Mouse (Mus musculus): Measurements from ENCODE around the gene Ntm.

The Ntm gene

DNA sequence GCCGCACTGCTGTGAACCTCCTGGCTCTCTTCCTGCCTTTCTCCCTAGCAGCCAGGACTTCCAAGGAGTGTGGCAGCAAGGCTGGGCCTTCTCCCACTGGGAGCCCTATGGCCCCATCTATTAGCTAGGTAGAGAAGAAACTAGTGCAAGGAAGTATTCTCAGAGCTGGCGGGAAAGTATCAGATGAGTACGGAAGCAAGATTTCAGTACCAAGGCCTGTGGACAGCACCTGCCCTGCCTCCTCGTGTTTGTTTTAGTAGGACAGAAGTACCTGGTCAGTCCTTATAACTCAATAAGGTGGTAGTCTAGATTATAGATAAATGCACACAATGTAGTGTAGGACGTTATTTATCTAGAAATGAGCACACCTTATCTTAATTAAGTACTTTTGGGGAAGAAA is 874.3 kb downstream of the Ntm start:
- no peak for DNase-seq

DNA sequence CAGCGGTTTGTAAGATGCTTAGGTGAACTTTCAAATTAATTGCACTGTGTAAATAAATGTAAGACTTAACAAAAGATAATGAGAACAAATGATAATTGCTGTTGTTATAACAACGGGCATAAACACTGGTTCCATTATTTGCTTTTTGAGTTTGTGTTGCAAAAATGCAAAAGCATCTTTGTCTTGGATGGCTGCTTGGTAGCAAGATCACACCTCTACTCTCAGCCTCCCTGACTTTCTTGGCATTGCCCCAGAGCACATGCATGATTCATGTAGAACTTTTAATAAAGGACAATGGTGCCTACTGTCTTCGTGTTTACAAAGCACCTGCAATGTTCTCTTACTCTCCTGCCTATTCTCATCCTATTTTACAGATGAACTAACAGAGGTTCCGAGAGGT is 875.3 kb downstream of the Ntm start:
- no peak for DNase-seq

- DNase-seq: no peak
Observed at GRCm38 (mm10) chr9:29087171-29087570, 875.8 kb downstream of the Ntm start.

DNA sequence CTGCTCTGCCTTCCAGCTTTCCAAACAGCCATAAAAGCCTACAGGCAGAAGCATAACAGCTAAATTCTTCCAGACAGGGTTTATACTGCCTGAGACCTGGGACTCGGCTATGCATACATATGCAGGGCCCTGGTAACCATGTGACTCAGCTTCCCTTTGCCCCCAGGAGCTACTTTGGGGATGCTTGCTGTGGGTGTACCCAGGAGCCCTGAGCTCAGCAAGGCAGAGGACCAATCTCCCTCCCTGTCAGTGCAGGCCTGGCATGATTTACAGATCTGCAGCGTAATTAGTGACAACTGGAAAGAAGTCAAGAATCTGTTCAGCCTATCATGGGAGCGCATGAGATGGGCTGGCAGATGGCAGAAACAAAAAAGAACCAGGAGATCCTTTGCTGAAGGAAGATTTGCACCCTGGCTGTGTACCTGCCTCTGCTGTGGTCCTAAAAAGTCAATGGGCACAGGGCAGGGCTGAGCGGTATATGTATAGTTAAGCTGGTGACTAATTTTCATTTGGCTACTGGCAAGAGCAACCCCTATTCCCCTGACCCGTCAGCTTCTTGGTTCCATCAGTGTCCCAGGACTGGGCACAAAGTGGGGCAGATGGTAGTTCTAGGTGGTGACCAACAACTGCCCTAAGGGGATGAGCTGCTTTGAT is 886.9 kb downstream of the Ntm start:
- DNase-seq: no peak

DNA sequence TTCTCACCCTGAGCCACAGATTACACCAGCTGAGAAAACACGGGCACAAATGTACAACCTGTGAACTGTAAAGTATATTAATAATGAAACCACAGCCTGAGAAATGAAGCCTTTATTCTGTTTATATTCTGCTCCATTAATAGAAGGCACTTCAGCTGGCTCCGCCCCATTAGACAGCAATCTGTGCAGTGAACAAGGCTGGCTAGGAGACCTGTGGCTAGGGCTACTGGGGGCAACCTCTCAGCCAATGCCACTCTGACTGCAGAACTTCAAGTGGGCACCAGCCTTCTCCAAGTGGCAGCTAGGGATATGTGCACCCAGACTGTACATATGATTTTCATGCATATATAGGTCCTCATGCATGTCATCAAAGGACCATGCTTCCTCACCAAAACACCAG is 887.7 kb downstream of the Ntm start:
- DNase-seq: no peak

- DNase-seq: no peak
Observed at GRCm38 (mm10) chr9:29074494-29074893, 888.4 kb downstream of the Ntm start.

- DNase-seq: no peak
Observed at GRCm38 (mm10) chr9:29071997-29072396, 890.9 kb downstream of the Ntm start.

DNA sequence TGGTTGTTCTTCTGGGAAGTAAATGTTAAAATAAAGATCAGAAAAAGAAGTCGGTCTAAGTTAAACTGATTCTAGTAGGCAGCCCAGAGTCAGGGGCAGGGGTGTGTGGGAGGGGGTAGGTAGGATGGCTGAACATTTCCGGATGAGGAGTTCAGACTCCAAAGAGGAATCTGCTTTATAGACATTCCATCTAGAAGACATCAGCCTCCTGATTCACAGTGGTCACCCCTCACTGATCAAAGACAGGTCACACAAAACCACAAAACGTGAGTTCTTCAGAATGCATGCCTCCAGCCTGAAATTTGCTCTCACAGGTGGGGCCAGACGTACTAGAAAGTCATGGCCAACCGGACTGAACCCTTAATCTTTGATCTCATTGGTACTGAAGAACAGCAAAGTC is 895.4 kb downstream of the Ntm start:
- DNase-seq: no peak

- DNase-seq: no peak
Observed at GRCm38 (mm10) chr9:29060293-29060692, 902.6 kb downstream of the Ntm start.

DNA sequence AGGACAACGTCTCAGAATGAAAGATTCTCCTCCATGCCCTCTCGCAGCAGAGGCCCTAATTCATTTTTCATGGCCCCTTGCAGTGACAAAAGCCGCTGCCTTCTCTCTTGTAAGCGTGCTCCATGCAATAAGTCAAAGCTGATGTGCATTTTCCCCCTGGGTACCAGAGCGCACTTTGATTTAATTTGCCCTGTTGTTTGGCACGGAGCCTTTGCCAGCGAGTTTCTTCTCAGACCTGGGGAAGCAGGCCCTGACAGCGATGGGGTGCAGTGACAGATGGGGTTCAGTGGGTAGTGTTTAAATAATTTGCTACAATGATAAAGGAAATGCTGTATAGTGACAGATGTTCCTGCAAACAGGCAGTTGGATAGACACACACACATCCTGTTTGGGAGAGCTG is 904.1 kb downstream of the Ntm start:
- no peak for DNase-seq

DNA sequence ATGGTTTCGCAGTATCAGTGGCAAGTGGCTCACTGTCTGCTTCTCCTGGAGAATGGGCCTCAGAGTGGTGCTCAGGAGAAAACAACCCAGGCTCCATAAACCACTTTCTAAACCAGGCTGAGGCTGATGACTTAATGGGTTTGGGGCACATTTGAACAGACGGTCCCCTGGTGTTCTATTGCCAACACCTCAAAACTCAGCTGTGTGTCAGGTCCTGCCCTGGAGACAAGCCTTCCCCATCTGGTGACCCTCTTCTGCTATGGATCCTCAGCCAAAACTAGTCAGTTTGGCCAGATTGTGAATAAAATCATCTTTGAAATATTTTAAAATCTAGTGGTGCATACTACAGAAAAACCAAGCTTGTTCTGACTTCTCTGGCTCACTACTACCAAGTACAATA is 907.3 kb downstream of the Ntm start:
- DNase-seq: no peak

DNA sequence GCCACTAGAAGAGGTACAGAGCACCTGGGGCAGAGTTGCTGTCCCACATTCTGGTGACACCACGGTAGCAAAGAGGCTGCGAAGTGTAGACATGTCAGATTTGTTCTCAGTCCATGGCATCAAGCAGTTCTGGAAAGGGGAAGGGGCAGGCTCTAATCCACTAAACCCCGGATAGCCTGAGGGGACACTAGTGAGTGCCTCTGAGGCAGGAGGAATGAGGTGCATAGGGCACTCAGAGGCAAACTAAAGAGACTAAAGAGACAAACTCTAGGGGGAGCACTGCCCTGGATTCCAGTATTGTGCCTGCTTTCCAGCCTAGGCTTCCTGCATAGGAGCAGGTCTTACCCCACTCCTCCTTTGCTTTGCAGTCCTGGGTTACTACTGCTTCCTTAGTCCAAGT is 926.5 kb downstream of the Ntm start:
- no peak for DNase-seq

DNA sequence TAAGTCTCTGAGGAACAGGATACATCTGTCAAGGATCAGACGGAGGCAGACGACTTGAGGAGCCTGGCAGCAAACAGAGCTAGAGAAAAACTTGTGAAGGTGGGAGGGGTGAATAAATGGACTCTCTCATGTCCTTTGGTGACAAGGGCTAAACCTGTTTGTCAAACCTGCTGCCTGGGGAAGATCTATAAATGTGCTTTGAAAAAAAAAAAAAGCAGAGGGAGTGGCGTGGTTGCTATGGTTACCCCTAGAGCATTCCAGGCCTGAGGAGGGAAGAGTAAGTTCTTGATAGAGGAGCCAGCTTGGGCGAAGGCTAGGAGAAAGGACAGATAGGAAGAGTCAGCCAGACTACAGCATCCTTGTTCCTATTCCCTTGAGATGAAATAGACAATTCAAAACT is 926.9 kb downstream of the Ntm start:
- DNase-seq: no peak

- no peak for DNase-seq
Observed at GRCm38 (mm10) chr9:29026410-29026809, 936.5 kb downstream of the Ntm start.

- DNase-seq: no peak
Observed at GRCm38 (mm10) chr9:29025603-29026002, 937.3 kb downstream of the Ntm start.

DNA sequence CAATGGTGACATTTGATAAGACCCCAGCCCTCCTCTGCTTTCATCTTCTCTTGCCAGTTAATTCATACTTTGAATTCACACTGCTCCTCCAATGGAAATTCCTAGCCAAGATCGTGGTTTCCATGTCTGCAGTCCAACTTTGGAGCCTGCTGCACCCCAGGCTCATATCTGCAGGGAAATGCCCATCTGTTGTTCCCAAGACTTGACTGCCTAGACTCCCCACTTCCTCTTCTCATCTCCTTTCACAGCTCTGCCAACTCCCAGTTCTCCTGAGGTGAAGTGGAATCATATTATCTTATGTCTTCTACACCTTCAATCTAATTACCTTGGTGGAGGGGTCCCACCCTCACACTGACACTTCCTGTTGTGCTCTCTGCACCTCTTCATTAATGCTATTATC is 937.8 kb downstream of the Ntm start:
- no peak for DNase-seq

DNA sequence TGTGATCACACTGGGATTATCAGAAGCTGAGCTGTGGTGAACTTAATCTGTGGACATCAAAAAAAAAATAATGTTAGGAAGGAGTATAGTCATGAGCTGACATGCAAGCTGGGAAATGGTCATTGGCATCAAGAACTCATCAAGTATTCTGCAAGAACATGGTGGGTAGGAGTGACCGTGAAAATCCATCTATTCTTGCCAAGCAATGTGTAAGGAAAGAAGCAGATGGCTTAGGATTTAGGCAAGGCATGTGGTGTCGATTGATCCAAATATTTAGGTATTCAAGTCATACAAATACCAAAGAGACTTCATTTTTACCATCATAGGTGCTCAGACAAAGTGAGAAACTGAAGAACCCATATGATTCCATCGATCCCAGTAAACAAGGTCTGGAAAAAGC is 946.1 kb downstream of the Ntm start:
- DNase-seq: no peak

DNA sequence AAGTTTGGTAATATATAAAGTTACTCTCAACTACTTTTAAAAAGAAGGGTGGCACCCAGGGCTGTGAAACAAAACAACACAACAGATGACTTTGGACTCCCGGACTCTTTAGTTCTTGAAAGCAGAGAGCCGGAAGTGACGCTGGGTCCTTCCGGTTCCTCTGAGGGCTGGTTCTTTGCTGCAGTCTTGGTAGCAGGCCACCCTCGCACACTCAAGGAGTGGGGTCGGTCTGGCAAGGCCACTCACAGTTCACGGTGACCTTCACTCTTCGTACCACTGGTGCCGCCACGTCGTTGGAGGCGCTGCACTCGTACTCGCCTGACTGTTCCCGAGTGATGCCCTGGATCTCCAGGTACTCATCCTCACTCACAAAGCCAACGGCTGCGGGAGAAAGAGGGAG is 949.1 kb downstream of the Ntm start:
- DNase-seq: no peak

- DNase-seq: no peak
Observed at GRCm38 (mm10) chr9:29012541-29012940, 950.4 kb downstream of the Ntm start.

GRCm38 (mm10) chr9:29011476-29011875 is 951.5 kb downstream of the Ntm start:
- no peak for DNase-seq

DNA sequence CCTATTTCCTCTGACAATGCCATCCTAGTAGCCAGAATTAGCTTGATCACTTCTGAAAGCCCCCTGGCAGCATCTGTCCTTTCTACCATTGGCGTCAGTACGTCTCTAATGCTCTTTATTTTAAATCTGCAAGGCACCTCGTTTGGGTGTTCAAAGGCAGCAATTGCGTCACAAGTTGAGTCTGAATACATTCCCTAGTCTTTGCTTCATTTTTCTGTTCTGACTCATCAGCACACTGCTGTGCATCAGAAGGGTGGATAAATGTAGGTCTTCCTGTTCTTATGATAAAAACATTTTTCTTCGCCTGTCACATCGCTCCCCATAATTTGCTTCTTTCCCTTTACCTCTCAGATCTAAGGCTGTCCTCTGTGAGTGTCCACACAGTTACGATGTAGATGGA is 958.4 kb downstream of the Ntm start:
- no peak for DNase-seq

DNA sequence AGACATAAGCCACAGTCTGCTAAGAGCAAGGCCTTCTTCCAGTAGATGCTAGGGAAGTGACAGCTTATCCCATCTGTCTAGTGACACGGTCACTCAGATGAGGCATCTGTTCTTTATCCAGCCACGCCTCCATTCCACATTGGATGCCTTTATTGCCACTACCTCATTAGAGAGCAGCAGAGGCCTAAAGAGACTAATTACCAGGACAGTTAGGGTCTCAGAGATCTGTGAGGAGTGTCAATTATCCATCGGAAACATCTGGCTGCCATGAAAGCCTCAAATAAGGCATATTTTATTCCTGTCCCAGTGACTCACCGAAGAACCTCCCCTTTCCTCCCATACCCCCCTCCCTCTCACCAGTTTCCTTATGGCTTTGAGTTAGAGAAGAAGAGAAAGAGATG is 963.0 kb downstream of the Ntm start:
- no peak for DNase-seq

- no peak for DNase-seq
Observed at GRCm38 (mm10) chr9:28977275-28977674, 985.7 kb downstream of the Ntm start.

DNA sequence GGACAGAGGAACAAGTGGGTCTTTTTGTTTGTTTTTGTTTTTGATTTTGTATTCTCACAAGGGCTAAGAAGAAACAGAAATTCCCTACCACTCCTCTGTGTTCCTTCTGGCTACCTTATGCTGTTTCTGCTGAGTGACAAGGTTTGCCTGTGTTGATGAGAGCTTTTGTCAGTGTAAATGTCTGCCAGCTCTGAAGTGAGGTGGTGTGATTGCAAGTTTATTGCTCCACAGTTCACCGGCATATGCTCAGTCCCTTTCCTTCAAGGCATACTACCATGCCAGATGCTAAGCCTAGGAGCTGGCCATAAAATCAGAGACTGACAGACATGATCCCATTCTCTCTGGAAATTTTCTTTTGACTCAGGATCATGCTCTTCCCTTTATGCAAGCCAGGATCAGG is 993.5 kb downstream of the Ntm start:
- no peak for DNase-seq
